Mouse (Mus musculus) kidney, postnatal 0 days (tissue): ENCODE measurements around the gene Gmds. TPM values are rescaled to one million over a fixed set of nuclear protein-coding genes. Genes with fewer than 3 reads are reported as not detected.

ENCODE experiments used
- ATAC-seq: fragments of 200-750 bp; cut with Nextera tagmentation; replicated peaks from 2 replicates; pipeline ENCODE4 v1.8.0; 2017; ENCODE audit warnings: low read depth, moderate number of reproducible peaks, moderate TSS enrichment, moderate library complexity; ENCODE audit not compliant: low FRiP score
- DNase-seq: peaks from one replicate; pipeline ENCODE4 v3.0.0-alpha.2; 2016; ENCODE audit warnings: low spot score
- H3K27ac ChIP-seq: fragments of 300-500 bp; sonication (generic); 2 replicates; pipeline ENCODE4 v1.5.1; 2014; ENCODE audit warnings: mild to moderate bottlenecking
- H3K27me3 ChIP-seq: fragments of 300-500 bp; sonication (generic); 2 replicates; pipeline ENCODE4 v1.6.1; 2014; ENCODE audit warnings: low read length, mixed read lengths; ENCODE audit not compliant: insufficient read depth
- H3K36me3 ChIP-seq: fragments of 300-500 bp; sonication (generic); 2 replicates; pipeline ENCODE4 v1.6.1; 2014; ENCODE audit warnings: low read length, mixed read lengths; ENCODE audit not compliant: insufficient read depth
- H3K4me1 ChIP-seq: fragments of 300-500 bp; sonication (generic); replicated peaks from 2 replicates; pipeline ENCODE4 v1.6.1; 2014; ENCODE audit warnings: antibody characterized with exemption, low read length, mixed read lengths; ENCODE audit not compliant: insufficient read depth
- H3K4me2 ChIP-seq: fragments of 300-500 bp; sonication (generic); 2 replicates; pipeline ENCODE4 v1.6.1; 2014; ENCODE audit warnings: mild to moderate bottlenecking, low read length, moderate library complexity, mixed read lengths
- H3K4me3 ChIP-seq: fragments of 300-500 bp; sonication (generic); replicated peaks from 2 replicates; pipeline ENCODE4 v1.5.1; 2014; ENCODE audit warnings: low read depth, low read length
- H3K9ac ChIP-seq: fragments of 300-500 bp; sonication (generic); 2 replicates; pipeline ENCODE4 v1.6.1; 2014; ENCODE audit warnings: low read depth, low read length
- H3K9me3 ChIP-seq: fragments of 300-500 bp; sonication (generic); replicated peaks from 2 replicates; pipeline ENCODE4 v1.6.1; 2016; ENCODE audit warnings: low read length, inconsistent platforms, mixed read lengths
- CTCF ChIP-seq: IDR thresholded peaks from 2 replicates; pipeline ENCODE4 v1.5.1; 2016; ENCODE audit warnings: antibody characterized with exemption, low read depth, mild to moderate bottlenecking, moderate library complexity
- WGBS: fragments of 180-500 bp; shearing (Covaris S2); extraction: QIAGEN DNeasy Blood & Tissue Kit; methylation state at CpG from one replicate; pipeline ENCODE4 v1.1.7; 2014; 5-methylcytosine and 5-hydroxymethylcytosine counted together
- polyA plus RNA-seq: library from polyadenylated mRNA; unstranded; fragments of >200 nt; fragmentation: Nextera tagmentation; extraction: Ambion mirVana; gene quantifications from 2 replicates; pipeline ENCODE4 v1.2.1, GENCODE M21; 2015

Gmds gene
- polyA plus RNA-seq, 1 experiment from 2014 or later = 32.7 TPM

- Histone ChIP-seq H3K9me3 (no peaks in the 10 kb centered on the region), H3K9ac (no peak overlapping the region), H3K36me3 (no peaks in the 10 kb centered on the region), H3K4me2 (no peak overlapping the region), H3K27me3 (no peaks in the 10 kb centered on the region), H3K4me3 (no peak overlapping the region), H3K27ac (no peak overlapping the region), H3K4me1 (no peaks in the 10 kb centered on the region)
- WGBS = 76% methylated on average over 4 of the region's 4 CpGs
- no peak for DNase-seq
- no peak for ATAC-seq
- no peak for TF ChIP-seq CTCF
These were observed 33.5 kb upstream of the Gmds start for GRCm38 (mm10) chr13:32371874-32372530.

- no peak overlapping the region for H3K9ac ChIP-seq
- no peak for ATAC-seq
These were observed 32.2 kb upstream of the Gmds start for GRCm38 (mm10) chr13:32370751-32371150.

GRCm38 (mm10) chr13:32370135-32370534 lies 31.6 kb upstream of the Gmds start:
- H3K27ac ChIP-seq = no peak overlapping the region
- DNase-seq (no peak), ATAC-seq (no peak)
- TF ChIP-seq CTCF = no peak
- no peak overlapping the region for H3K4me3 ChIP-seq
- H3K27me3 ChIP-seq = no peaks in the 10 kb centered on the region
- no peaks in the 10 kb centered on the region for H3K36me3 ChIP-seq
- 74% methylated on average over 1 of the region's 1 CpGs for WGBS
- no peaks in the 10 kb centered on the region for H3K9me3 ChIP-seq
- no peaks in the 10 kb centered on the region for H3K4me1 ChIP-seq
- H3K9ac ChIP-seq = no peak overlapping the region
- H3K4me2 ChIP-seq = no peak overlapping the region

More at GRCm38 (mm10) chr13:32370751-32371150, 32.2 kb upstream of the Gmds start:
- Histone ChIP-seq H3K9me3 (no peaks in the 10 kb centered on the region), H3K27me3 (no peaks in the 10 kb centered on the region), H3K27ac (no peak overlapping the region), H3K36me3 (no peaks in the 10 kb centered on the region), H3K4me3 (no peak overlapping the region), H3K4me1 (no peaks in the 10 kb centered on the region), H3K4me2 (no peak overlapping the region)
- TF ChIP-seq CTCF = no peak
- 79% methylated on average over 7 of the region's 7 CpGs for WGBS
- no peak for DNase-seq

GRCm38 (mm10) chr13:32337735-32338512 lies 616 bp downstream of the Gmds start:
- Histone ChIP-seq H3K4me1 (no peaks in the 10 kb centered on the region; the same call in 1 of the 2 replicates), H3K9me3 (no peaks in the 10 kb centered on the region), H3K4me2 (peak overlapping the region; percentile 95), H3K9ac (peak overlapping the region; percentile 82), H3K27ac (peak overlapping the region; percentile 54; the same call in 1 of the 2 replicates), H3K27me3 (no peaks in the 10 kb centered on the region), H3K4me3 (peak overlapping the region; percentile 83), H3K36me3 (no peaks in the 10 kb centered on the region)
- WGBS = 6% methylated on average over 32 of the region's 32 CpGs
- no peak for TF ChIP-seq CTCF
- ATAC-seq = no peak
- DNase-seq = peak; percentile 24

GRCm38 (mm10) chr13:32318309-32318708 lies 20.2 kb downstream of the Gmds start:
- H3K9me3 ChIP-seq = no peaks in the 10 kb centered on the region
- no peak overlapping the region for H3K27ac ChIP-seq
- H3K36me3 ChIP-seq = no peaks in the 10 kb centered on the region
- H3K27me3 ChIP-seq = no peaks in the 10 kb centered on the region
- DNase-seq (no peak), ATAC-seq (no peak)
- no peak for TF ChIP-seq CTCF
- no peak overlapping the region for H3K4me3 ChIP-seq
- H3K4me1 ChIP-seq = no peaks in the 10 kb centered on the region
- no peak overlapping the region for H3K4me2 ChIP-seq
- H3K9ac ChIP-seq = no peak overlapping the region
- WGBS = 79% methylated on average over 4 of the region's 4 CpGs

GRCm38 (mm10) chr13:32317354-32317753 lies 21.2 kb downstream of the Gmds start:
- WGBS = 90% methylated on average over 3 of the region's 3 CpGs

More at GRCm38 (mm10) chr13:32317354-32317753, 21.2 kb downstream of the Gmds start:
- no peaks in the 10 kb centered on the region for H3K36me3 ChIP-seq
- no peak for ATAC-seq
- no peak for TF ChIP-seq CTCF
- DNase-seq = no peak
- H3K4me2 ChIP-seq = no peak overlapping the region
- no peaks in the 10 kb centered on the region for H3K27me3 ChIP-seq
- no peaks in the 10 kb centered on the region for H3K9me3 ChIP-seq
- no peak overlapping the region for H3K4me3 ChIP-seq
- H3K4me1 ChIP-seq = no peaks in the 10 kb centered on the region
- H3K9ac ChIP-seq = no peak overlapping the region
- no peak overlapping the region for H3K27ac ChIP-seq
